Mouse (Mus musculus) intestine, embryonic 14.5 days (tissue): ENCODE measurements at regions not wholly inside any gene's neighbourhood (a gene's known extent, or its start where the extent isn't known, plus 50 kb on each side); places are given as distances from the start of the nearest gene placed in this dataset.

ENCODE experiments used
- ATAC-seq: fragments of 200-750 bp; cut with Nextera tagmentation; replicated peaks from 2 replicates; pipeline ENCODE4 v1.8.0; 2017; ENCODE audit warnings: low read depth, moderate number of reproducible peaks, moderate TSS enrichment, moderate library complexity; ENCODE audit not compliant: low FRiP score, low TSS enrichment
- DNase-seq: peaks from one replicate; pipeline ENCODE4 v3.0.0-alpha.2; 2018; ENCODE audit warnings: low spot score
- H3K27ac ChIP-seq: fragments of 300-500 bp; sonication (generic); 2 replicates; pipeline ENCODE4 v1.5.1; 2014; ENCODE audit warnings: low read depth, mild to moderate bottlenecking, control low read depth
- H3K27me3 ChIP-seq: fragments of 300-500 bp; sonication (generic); replicated peaks from 2 replicates; pipeline ENCODE4 v1.6.1; 2014; ENCODE audit warnings: low read length, control low read depth; ENCODE audit not compliant: control insufficient read depth, insufficient read depth
- H3K36me3 ChIP-seq: fragments of 300-500 bp; sonication (generic); 2 replicates; pipeline ENCODE4 v1.6.1; 2014; ENCODE audit warnings: low read length, control low read depth; ENCODE audit not compliant: control insufficient read depth, insufficient read depth
- H3K4me1 ChIP-seq: fragments of 300-500 bp; sonication (generic); replicated peaks from 2 replicates; pipeline ENCODE4 v1.6.1; 2014; ENCODE audit warnings: low read length, control low read depth, mixed read lengths; ENCODE audit not compliant: control insufficient read depth, insufficient read depth
- H3K4me2 ChIP-seq: fragments of 300-500 bp; sonication (generic); 2 replicates; pipeline ENCODE4 v1.6.1; 2014; ENCODE audit warnings: low read length
- H3K4me3 ChIP-seq: fragments of 300-500 bp; sonication (generic); 2 replicates; pipeline ENCODE4 v1.5.1; 2014; ENCODE audit warnings: low read depth, low read length, control low read depth, mixed read lengths
- H3K9ac ChIP-seq: fragments of 300-500 bp; sonication (generic); 2 replicates; pipeline ENCODE4 v1.6.1; 2014; ENCODE audit warnings: mild to moderate bottlenecking, low read length
- H3K9me3 ChIP-seq: fragments of 300-500 bp; sonication (generic); 2 replicates; pipeline ENCODE4 v1.6.1; 2016; ENCODE audit warnings: low read length, control low read depth; ENCODE audit not compliant: control insufficient read depth
- whole genome bisulfite sequencing: fragments of 180-500 bp; shearing (Covaris S2); extraction: QIAGEN DNeasy Blood & Tissue Kit; methylation state at CpG from one replicate; pipeline ENCODE4 v1.1.7; 2014; 5-methylcytosine and 5-hydroxymethylcytosine counted together

- Histone ChIP-seq H3K4me3 (no peak overlapping the region), H3K9ac (no peak overlapping the region), H3K36me3 (no peaks in the 10 kb centered on the region), H3K9me3 (no peaks in the 10 kb centered on the region), H3K4me2 (no peak overlapping the region), H3K27ac (no peak overlapping the region), H3K4me1 (no peaks in the 10 kb centered on the region), H3K27me3 (no peaks in the 10 kb centered on the region)
- DNase-seq (no peak), ATAC-seq (no peak)
- WGBS = 61% methylated on average over 15 of the region's 15 CpGs
Measured at GRCm38 (mm10) chr17:45215067-45216049, 218.2 kb downstream of the Cdc5l start.

GRCm38 (mm10) chr17:45210984-45211383 is 222.6 kb downstream of the Cdc5l start:
- H3K4me1 ChIP-seq = no peaks in the 10 kb centered on the region
- ATAC-seq (no peak), DNase-seq (no peak)
- H3K4me2 ChIP-seq = no peak overlapping the region
- 88% methylated on average over 2 of the region's 2 CpGs for WGBS
- H3K27me3 ChIP-seq = no peaks in the 10 kb centered on the region
- H3K36me3 ChIP-seq = no peaks in the 10 kb centered on the region
- no peaks in the 10 kb centered on the region for H3K9me3 ChIP-seq
- no peak overlapping the region for H3K9ac ChIP-seq
- H3K4me3 ChIP-seq = no peak overlapping the region
- no peak overlapping the region for H3K27ac ChIP-seq

GRCm38 (mm10) chr17:45209387-45209663 is 224.2 kb downstream of the Cdc5l start:
- ATAC-seq = no peak
- no peaks in the 10 kb centered on the region for H3K9me3 ChIP-seq

GRCm38 (mm10) chr17:45208596-45209386 is 224.7 kb downstream of the Cdc5l start:
- H3K4me1 ChIP-seq = no peaks in the 10 kb centered on the region
- no peaks in the 10 kb centered on the region for H3K36me3 ChIP-seq
- no peak overlapping the region for H3K9ac ChIP-seq
- DNase-seq (no peak), ATAC-seq (no peak)
- H3K9me3 ChIP-seq = no peaks in the 10 kb centered on the region
- no peak overlapping the region for H3K4me2 ChIP-seq
- WGBS = 73% methylated on average over 14 of the region's 14 CpGs
- no peaks in the 10 kb centered on the region for H3K27me3 ChIP-seq
- H3K27ac ChIP-seq = no peak overlapping the region
- no peak overlapping the region for H3K4me3 ChIP-seq

More at GRCm38 (mm10) chr17:45209387-45209663, 224.2 kb downstream of the Cdc5l start:
- Histone ChIP-seq H3K4me2 (no peak overlapping the region), H3K27ac (no peak overlapping the region), H3K4me1 (no peaks in the 10 kb centered on the region), H3K4me3 (no peak overlapping the region), H3K27me3 (no peaks in the 10 kb centered on the region), H3K36me3 (no peaks in the 10 kb centered on the region), H3K9ac (no peak overlapping the region)
- WGBS = 85% methylated on average over 3 of the region's 3 CpGs
- DNase-seq = no peak

- Histone ChIP-seq H3K27ac (no peak overlapping the region), H3K9ac (no peak overlapping the region), H3K4me1 (0 out of 2 replicates have a peak, but pooled peaks cover 4% of the 10 kb centered on the region), H3K9me3 (no peaks in the 10 kb centered on the region), H3K4me3 (no peak overlapping the region), H3K4me2 (no peak overlapping the region), H3K36me3 (no peaks in the 10 kb centered on the region), H3K27me3 (no peaks in the 10 kb centered on the region)
- DNase-seq (no peak), ATAC-seq (no peak)
- WGBS = 93% methylated on average over 6 of the region's 6 CpGs
Measured at GRCm38 (mm10) chr17:45195779-45196178, 237.8 kb downstream of the Cdc5l start.

- Histone ChIP-seq H3K27me3 (no peaks in the 10 kb centered on the region), H3K36me3 (no peaks in the 10 kb centered on the region), H3K27ac (no peak overlapping the region), H3K9ac (no peak overlapping the region), H3K4me1 (0 out of 2 replicates have a peak, but pooled peaks cover 4% of the 10 kb centered on the region), H3K4me3 (no peak overlapping the region), H3K9me3 (no peaks in the 10 kb centered on the region), H3K4me2 (no peak overlapping the region)
- 36% methylated on average over 13 of the region's 13 CpGs for WGBS
- DNase-seq = no peak
- ATAC-seq = no peak
Measured at GRCm38 (mm10) chr17:45194786-45195281, 238.7 kb downstream of the Cdc5l start.

GRCm38 (mm10) chr17:45193456-45194025 is 240.0 kb downstream of the Cdc5l start:
- DNase-seq = no peak
- Histone ChIP-seq H3K4me3 (no peak overlapping the region), H3K36me3 (no peaks in the 10 kb centered on the region), H3K27ac (no peak overlapping the region), H3K9me3 (no peaks in the 10 kb centered on the region), H3K9ac (no peak overlapping the region), H3K27me3 (no peaks in the 10 kb centered on the region), H3K4me1 (0 out of 2 replicates have a peak, but pooled peaks cover 4% of the 10 kb centered on the region), H3K4me2 (no peak overlapping the region)
- ATAC-seq = no peak
- 51% methylated on average over 11 of the region's 11 CpGs for WGBS

GRCm38 (mm10) chr17:45187402-45187801 is 246.1 kb downstream of the Cdc5l start:
- Histone ChIP-seq H3K36me3 (no peaks in the 10 kb centered on the region), H3K27me3 (no peaks in the 10 kb centered on the region), H3K27ac (no peak overlapping the region), H3K9ac (no peak overlapping the region), H3K4me2 (no peak overlapping the region), H3K9me3 (no peaks in the 10 kb centered on the region), H3K4me1 (no peaks in the 10 kb centered on the region), H3K4me3 (no peak overlapping the region)
- no peak for DNase-seq
- ATAC-seq = no peak
- WGBS = 89% methylated on average over 7 of the region's 7 CpGs
